Mouse (Mus musculus) layer of hippocampus, postnatal 14 days (tissue): Measurements from ENCODE around the gene Pde12. TPM values are rescaled to one million over a fixed set of nuclear protein-coding genes. Genes with fewer than 3 reads are reported as not detected.

Source experiments
- DNase-seq, 2 experiments: peaks; one replicate each; pipeline ENCODE4 v3.0.0; 2021 to 2022; ENCODE audit warnings: low spot score in 2 of 2, mixed read lengths in 1 of 2
- microRNA-seq, 2 experiments: library from miRNA; unstranded; fragments of <30 nt; microRNA quantifications; one replicate each; pipeline ENCODE4 v1.2.0; 2021
- total RNA-seq, 2 experiments: library from RNA; stranded (reverse); gene quantifications; 2 replicates each; pipeline ENCODE4 v1.2.3; 2021

Pde12 gene
- total RNA-seq, 2 experiments from 2014 or later: 7.8 to 8.7 TPM

DNA sequence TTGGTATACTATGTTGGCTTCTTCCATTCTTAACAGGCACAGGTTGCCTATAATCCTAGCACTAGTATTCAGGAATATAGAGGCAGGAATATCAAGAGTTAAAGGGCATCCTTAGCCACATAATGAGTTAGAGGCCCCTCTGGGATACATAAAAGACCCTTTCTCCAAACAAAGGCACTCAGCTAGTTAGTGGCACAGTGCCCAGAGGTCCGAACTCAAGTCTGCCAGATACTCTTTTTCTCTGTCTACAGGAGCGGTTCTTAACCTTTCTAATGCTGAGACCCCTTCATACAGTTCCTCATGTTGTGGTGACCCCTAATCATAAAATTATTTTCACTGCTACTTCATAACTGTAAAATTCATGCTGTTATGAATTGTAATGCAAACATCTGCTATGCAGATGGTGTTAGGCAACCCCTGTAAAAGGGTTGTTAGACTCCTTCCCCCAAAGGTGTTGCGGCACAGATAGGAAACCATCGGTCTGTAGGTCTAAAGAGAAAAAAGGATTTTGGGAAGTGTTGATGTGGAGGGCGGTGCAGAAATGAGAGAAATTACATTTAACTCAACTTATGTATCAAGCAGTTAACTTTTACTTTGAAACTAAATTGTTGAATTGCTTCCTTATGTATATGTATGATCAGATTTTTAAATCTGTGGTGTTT lies 23.6 kb downstream of the Pde12 start:
- DNase-seq: peak in 1 of 2 experiments; percentile 45

DNA sequence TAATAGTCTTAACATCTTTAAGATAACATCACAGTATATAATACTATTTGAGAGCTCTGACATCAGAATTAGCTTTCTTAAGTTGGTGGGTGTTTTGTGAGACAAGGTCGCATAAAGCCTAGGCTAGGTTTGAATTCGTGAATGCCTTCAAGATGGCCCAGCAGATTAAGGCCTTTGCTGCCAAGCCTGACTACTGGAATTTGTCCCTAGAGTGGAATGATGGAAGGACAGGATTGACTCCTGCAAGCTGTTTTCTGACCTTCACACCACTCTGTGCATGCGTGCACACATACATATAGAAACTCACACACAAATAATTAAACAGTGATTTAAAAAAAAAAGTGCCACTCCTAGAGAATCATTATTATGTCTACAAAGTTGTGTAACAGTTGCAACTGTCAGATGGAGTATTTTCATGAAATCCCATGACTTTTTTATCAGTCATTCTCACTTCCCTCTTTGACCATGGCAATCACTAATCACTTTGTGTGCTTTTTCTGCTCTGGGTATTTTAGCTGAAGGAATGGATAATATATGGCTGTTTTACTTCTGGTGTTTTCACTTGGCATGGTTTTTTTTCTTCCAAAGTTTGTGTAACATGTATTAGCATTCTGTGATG lies 26.6 kb downstream of the Pde12 start:
- no peak for DNase-seq

DNA sequence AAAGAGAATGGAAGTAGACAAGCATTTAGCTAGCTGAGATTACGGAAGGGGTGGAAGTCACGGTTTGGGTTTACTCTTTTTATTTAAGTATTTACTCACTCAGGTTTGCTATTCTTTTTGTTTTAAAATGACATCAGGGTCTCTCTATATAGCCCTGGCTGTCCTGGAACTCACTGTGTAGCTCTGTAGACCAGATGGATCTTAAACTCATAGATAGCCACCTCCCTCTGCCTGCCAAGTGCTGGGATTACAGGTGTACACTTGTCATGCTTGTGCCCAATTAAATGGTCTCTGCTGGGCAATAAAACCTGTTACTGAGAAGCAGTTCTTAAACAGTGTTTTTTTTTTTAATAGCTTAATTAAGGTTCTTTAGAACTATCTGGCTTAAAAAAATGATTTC lies 29.7 kb downstream of the Pde12 start:
- no peak for DNase-seq

DNA sequence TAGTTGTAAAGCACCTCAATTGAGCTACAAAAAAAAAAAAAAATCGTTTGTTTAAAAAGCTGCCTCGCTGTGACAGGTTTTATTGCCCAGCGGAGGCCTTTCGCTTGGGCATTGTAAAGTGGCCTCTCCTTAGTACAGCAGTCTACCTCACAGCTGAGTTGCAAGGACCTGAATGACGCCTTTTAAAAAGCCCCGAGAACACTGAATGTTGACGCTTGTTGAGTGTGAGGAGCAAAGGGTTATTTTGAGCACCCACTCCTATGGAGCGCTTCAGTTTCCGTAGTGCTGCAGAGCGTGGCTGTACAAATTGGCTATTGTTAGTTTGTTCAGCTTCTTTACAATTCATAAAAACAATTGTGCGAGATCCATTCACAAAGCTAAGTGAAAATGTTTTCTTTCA lies 30.4 kb downstream of the Pde12 start:
- DNase-seq: no peak

DNA sequence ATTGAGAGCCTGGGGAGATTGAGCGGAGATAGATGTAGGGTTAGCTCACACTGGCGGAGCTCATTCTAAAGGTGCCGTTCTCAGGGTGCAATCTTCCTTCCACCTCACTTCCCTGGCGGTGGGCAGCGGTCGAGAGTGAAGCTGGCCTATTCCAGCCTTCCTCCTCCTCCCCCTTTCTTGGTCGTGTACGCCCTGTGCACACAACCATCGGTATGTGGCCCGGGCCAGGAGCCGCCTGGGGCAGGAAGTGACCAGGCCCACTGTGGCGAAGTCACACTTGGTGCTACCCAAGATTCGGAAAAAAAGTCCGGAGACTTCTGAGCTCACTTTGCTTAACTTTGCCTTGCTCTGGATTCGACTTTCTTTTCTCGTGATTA lies 31.0 kb downstream of the Pde12 start:
- DNase-seq: peak in 1 of 2 experiments; percentile 39

DNA sequence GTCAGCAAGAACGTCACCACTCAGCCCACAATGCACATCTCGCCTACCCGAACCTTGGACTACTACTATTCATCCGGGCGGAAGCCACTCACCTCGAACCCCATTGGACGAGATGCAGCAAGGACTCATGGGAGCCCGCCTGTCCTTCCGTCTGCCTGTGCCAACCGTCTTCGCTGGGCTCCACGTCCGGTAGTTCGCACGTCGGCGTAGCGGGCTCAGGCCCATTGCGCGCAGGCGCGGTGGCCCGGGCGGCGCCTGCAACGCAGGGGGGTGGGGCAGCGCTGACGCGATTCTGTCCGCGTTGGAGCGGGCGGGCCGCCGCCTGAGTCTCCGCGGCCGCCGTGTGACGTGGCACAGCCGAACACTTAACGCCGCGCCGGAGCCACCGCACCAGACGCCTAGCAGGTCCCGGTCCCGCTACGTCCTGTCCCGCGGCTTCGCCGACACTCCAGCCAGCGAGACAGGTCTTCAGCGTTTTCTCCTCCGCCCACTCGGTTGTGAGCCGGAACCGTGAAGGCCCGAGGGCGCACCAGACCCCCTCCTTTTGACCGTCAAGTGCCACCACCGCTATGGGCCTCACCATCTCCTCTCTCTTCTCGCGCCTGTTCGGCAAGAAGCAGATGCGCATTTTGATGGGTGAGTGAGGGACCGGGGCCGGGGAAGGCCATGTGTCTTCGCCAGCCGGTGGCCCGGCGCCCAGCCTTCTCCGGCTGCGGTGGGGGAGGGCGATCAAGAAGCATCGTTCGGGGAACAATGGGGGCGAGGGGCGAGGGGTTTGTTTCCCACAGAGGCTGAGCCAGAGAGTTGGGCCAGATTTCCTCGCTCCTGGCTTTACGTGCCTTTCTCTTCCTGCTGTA lies 31.6 kb downstream of the Pde12 start, which contains the start of gene Arf4:
Gene Arf4, plus strand, starts transcription at position 224 of the 857 bp plus-strand sequence.
- peak; percentile 96 to 99 for DNase-seq

DNA sequence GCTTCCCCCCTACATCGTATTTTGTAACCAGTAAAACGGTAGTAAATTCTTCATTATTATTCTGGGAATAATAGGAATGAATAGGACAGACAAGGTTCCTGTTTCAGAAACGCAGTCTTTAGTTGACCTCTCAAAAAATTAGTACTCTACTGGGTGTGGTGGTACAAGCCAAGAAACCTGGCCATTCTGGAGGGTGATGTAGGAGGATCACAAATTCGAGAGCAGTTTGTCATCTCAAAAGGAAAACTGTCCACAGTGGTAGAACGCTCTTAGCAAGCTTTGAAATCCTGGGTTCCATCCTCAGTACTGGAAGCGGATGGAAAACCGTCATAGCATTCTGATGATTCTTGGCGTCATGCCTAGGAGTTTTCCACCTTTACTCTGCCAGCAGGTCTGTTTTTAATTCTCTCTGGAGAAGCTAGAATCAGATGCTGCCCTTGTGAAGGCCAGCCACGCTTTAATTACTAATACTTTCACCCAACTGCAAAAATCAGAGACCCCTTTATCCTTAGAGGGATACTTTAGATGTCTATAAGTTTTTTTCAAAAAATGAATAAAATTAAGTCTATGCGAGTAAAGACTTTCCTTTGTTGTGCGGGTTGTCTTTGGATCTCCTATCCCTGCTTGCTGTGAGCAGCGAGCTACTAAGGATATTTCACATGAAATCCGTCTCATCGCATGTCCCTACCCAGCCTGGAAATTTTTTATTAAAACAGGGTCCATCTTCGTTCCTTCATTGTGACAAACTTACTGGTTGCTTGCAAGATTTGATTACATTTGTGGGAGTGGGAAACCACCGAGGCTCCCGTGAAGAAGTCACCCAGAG lies 32.4 kb downstream of the Pde12 start:
- DNase-seq: peak; percentile 15 to 42

DNA sequence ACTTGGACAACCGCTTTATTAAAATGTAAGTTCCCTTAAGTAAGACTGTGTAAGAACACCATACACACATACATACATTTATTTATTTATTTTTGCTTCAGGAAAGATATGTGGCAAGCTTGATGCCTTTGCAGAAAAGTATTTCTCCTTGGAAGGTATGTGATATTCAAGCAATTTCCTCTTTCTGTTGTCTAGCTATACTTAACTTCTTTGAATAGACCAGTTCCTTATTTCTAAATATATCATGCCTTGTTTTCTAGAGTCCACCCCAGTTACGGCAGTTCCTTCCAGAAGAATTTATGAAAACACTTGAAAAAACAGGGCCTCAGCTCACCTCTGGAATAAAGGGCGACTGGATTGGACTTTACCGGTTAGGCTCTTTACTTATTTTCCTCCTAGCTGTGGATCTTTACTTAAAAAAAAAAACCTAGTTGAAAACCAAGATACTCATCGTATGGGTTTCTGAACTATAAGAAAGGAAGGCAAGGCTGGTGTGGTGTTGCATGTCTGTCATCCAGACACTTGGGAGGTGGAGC lies 43.0 kb downstream of the Pde12 start:
- DNase-seq: no peak

DNA sequence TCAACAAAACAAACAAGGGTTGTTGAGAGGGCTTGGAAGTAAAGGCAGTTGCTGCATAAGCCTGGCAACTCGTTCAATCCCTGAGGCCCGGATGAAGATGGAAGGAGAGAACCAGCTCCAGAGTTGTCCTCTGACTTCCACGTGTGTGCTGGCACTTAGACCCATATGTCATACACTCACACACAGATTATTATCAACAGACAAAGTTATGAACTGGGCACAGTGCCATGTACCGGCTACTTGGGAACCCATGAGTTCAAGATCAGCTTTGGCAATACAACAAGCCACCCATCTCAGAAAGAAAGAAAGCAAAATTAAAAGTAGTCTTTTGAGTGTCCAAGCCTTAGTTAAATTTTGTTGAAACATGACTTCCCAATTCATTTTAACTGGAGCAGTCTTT lies 44.4 kb downstream of the Pde12 start:
- no peak for DNase-seq

DNA sequence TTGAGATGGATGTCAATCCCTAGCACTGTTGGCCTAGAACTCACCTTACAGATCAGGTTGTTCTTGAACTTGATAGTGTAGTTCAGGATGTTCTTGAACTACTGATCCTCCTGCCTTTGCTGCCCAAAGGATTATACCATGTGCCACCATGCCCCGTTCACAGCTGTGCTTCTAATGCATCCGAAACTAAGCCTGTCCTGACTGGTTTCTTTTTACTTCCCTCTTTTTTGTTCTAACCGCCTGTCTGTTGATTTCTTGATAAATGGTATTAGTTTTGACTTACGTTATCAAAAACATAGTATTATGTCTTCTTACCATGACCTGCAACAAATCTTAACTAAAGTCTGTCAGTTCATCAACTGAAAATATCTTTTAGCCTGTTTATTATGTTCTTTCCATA lies 59.0 kb downstream of the Pde12 start:
- no peak for DNase-seq

Small RNA genes lying within 50 kb of the gene (microRNA-seq; reads per million reads assigned to microRNA genes)
- 1.1 to 2.0 reads per million in 2 experiments for gene Mir7672

Other genes with a start within 250 kb of the Pde12 start
- gene Slmap, start 135.0 kb downstream of the Pde12 start, total RNA-seq: 10 to 100 TPM; 90.9 to 99.4 TPM
- gene Dennd6a, start 96.0 kb downstream of the Pde12 start, total RNA-seq: 10 to 100 TPM; 26.9 to 27.0 TPM
- 100 to 1,000 TPM; 145 to 150 TPM for gene Arf4, start 31.8 kb downstream of the Pde12 start, total RNA-seq
- 1 to 10 TPM in 1 of 2 experiments, under 1 TPM in 1; 0.62 to 1.0 TPM for gene Dnah12, start 23.4 kb upstream of the Pde12 start, total RNA-seq
- under 1 TPM in 1 of 2 experiments, not detected in 1; 0.16 TPM for gene Asb14, start 224.7 kb upstream of the Pde12 start, total RNA-seq